Mouse (Mus musculus): ENCODE results near the gene Hist2h3c2.
"Not testable (repeated sequence)": the region's sequence is repeated elsewhere in the genome, so short reads cannot be mapped to it uniquely, and the experiment has no call there.

Hist2h3c2 gene

GRCm38 (mm10) chr3:96238954-96239793, at the start of gene Hist2h3c2:
Gene Hist2h3c2, minus strand, starts transcription at chr3:96239127.
- DNase-seq: not testable (repeated sequence)

- DNase-seq: not testable (repeated sequence)
These were observed 48.4 kb upstream of the Hist2h3c2 start for GRCm38 (mm10) chr3:96287334-96287733.

- no peak for DNase-seq
These were observed 45.5 kb upstream of the Hist2h3c2 start for GRCm38 (mm10) chr3:96284457-96284856.

- DNase-seq: no peak
These were observed 41.7 kb upstream of the Hist2h3c2 start for GRCm38 (mm10) chr3:96280660-96281059.

- peak; percentile 87 for DNase-seq
These were observed 39.1 kb upstream of the Hist2h3c2 start for GRCm38 (mm10) chr3:96277800-96278624.

- DNase-seq: no peak
These were observed 38.5 kb upstream of the Hist2h3c2 start for GRCm38 (mm10) chr3:96277428-96277799.

GRCm38 (mm10) chr3:96273591-96274465, 34.9 kb upstream of the Hist2h3c2 start:
- no peak for DNase-seq

GRCm38 (mm10) chr3:96269511-96270474, 30.9 kb upstream of the Hist2h3c2 start, which contains the start of gene Hist2h2bb:
Gene Hist2h2bb, plus strand, starts transcription at chr3:96269752.
- peak; percentile 91 for DNase-seq

- DNase-seq: not testable (repeated sequence)
These were observed 29.9 kb upstream of the Hist2h3c2 start for GRCm38 (mm10) chr3:96268776-96269378.

- DNase-seq: peak; percentile 79
These were observed 29.3 kb upstream of the Hist2h3c2 start, which contains the start of gene Hist2h3b for GRCm38 (mm10) chr3:96268051-96268775. Gene Hist2h3b, plus strand, starts transcription at chr3:96268654.

GRCm38 (mm10) chr3:96267541-96267940, 28.6 kb upstream of the Hist2h3c2 start:
- no peak for DNase-seq

GRCm38 (mm10) chr3:96266132-96266710, 27.3 kb upstream of the Hist2h3c2 start:
- no peak for DNase-seq

- no peak for DNase-seq
These were observed 25.6 kb upstream of the Hist2h3c2 start for GRCm38 (mm10) chr3:96264404-96264949.

GRCm38 (mm10) chr3:96263558-96264403, 24.9 kb upstream of the Hist2h3c2 start:
- DNase-seq: peak; percentile 62

- DNase-seq: peak; percentile 99
These were observed 24.1 kb upstream of the Hist2h3c2 start, which contains the start of gene Hist2h4 for GRCm38 (mm10) chr3:96262979-96263550. Gene Hist2h4, minus strand, starts transcription at chr3:96263311.

GRCm38 (mm10) chr3:96262216-96262875, 23.4 kb upstream of the Hist2h3c2 start:
- DNase-seq: peak; percentile 87

GRCm38 (mm10) chr3:96261623-96262022, 22.7 kb upstream of the Hist2h3c2 start:
- DNase-seq: no peak
